Mouse (Mus musculus) hindbrain, embryonic 11.5 days (tissue): ENCODE data around the gene Nrxn1. TPM values are rescaled to one million over a fixed set of nuclear protein-coding genes. Genes with fewer than 3 reads are reported as not detected.

Source experiments
- ATAC-seq: fragments of 200-750 bp; cut with Nextera tagmentation; 2 replicates; pipeline ENCODE4 v1.8.0; 2017; ENCODE audit warnings: mild to moderate bottlenecking, moderate TSS enrichment, moderate library complexity; ENCODE audit not compliant: low FRiP score
- DNase-seq: peaks from one replicate; pipeline ENCODE4 v3.0.0-alpha.2; 2015; ENCODE audit warnings: low spot score
- H3K27ac ChIP-seq: fragments of 300-500 bp; sonication (generic); 2 replicates; pipeline ENCODE4 v1.5.1; 2014; ENCODE audit warnings: mild to moderate bottlenecking, low read depth, low read length
- H3K27me3 ChIP-seq: fragments of 300-500 bp; sonication (generic); 2 replicates; pipeline ENCODE4 v1.6.1; 2014; ENCODE audit warnings: mild to moderate bottlenecking, low read length, moderate library complexity, mixed read lengths; ENCODE audit not compliant: control insufficient read depth, insufficient read depth
- H3K36me3 ChIP-seq: fragments of 300-500 bp; sonication (generic); 2 replicates; pipeline ENCODE4 v1.6.1; 2014; ENCODE audit warnings: mild to moderate bottlenecking, low read length, moderate library complexity, mixed read lengths; ENCODE audit not compliant: control insufficient read depth, insufficient read depth
- H3K4me1 ChIP-seq: fragments of 300-500 bp; sonication (generic); replicated peaks from 2 replicates; pipeline ENCODE4 v1.6.1; 2014; ENCODE audit warnings: low read length, mixed read lengths; ENCODE audit not compliant: control insufficient read depth, insufficient read depth
- H3K4me2 ChIP-seq: fragments of 300-500 bp; sonication (generic); replicated peaks from 2 replicates; pipeline ENCODE4 v1.6.1; 2014; ENCODE audit warnings: mild to moderate bottlenecking, low read depth, low read length
- H3K4me3 ChIP-seq: fragments of 300-500 bp; sonication (generic); 2 replicates; pipeline ENCODE4 v1.5.1; 2014; ENCODE audit warnings: low read depth, low read length
- H3K9ac ChIP-seq: fragments of 300-500 bp; sonication (generic); 2 replicates; pipeline ENCODE4 v1.6.1; 2014; ENCODE audit warnings: low read depth, low read length
- H3K9me3 ChIP-seq: fragments of 300-500 bp; sonication (generic); 2 replicates; pipeline ENCODE4 v1.6.1; 2016; ENCODE audit warnings: low read length; ENCODE audit not compliant: control insufficient read depth
- WGBS: fragments of 180-500 bp; shearing (Covaris S2); extraction: QIAGEN DNeasy Blood & Tissue Kit; methylation state at CpG from one replicate; pipeline ENCODE4 v1.1.7; 2014; 5-methylcytosine and 5-hydroxymethylcytosine counted together
- polyA plus RNA-seq: library from polyadenylated mRNA; unstranded; fragments of >200 nt; fragmentation: Nextera tagmentation; extraction: Ambion mirVana; gene quantifications from 2 replicates; pipeline ENCODE4 v1.2.1, GENCODE M21; 2014

Nrxn1 gene
- polyA plus RNA-seq, 1 experiment from 2014 or later, result 25.0 TPM

- no peak overlapping the region for H3K9ac ChIP-seq
- 91% methylated on average over 4 of the region's 4 CpGs for WGBS
- H3K4me2 ChIP-seq, result no peak overlapping the region
- H3K27ac ChIP-seq, result no peak overlapping the region
- DNase-seq (no peak), ATAC-seq (no peak)
- no peak overlapping the region for H3K4me3 ChIP-seq
- no peaks in the 10 kb centered on the region for H3K27me3 ChIP-seq
- H3K9me3 ChIP-seq, result no peaks in the 10 kb centered on the region
- H3K4me1 ChIP-seq, result no peaks in the 10 kb centered on the region
- no peaks in the 10 kb centered on the region for H3K36me3 ChIP-seq
Observed at GRCm38 (mm10) chr17:90638183-90638727, 454.6 kb downstream of the Nrxn1 start.

GRCm38 (mm10) chr17:90631371-90631770 is 461.5 kb downstream of the Nrxn1 start:
- Histone ChIP-seq H3K4me2 (no peak overlapping the region), H3K27me3 (no peaks in the 10 kb centered on the region), H3K27ac (no peak overlapping the region), H3K9ac (no peak overlapping the region), H3K36me3 (no peaks in the 10 kb centered on the region), H3K4me3 (no peak overlapping the region), H3K9me3 (no peaks in the 10 kb centered on the region), H3K4me1 (no peaks in the 10 kb centered on the region)
- DNase-seq, result no peak
- 40% methylated on average over 2 of the region's 2 CpGs for WGBS
- ATAC-seq, result no peak

- 80% methylated on average over 13 of the region's 13 CpGs for WGBS
- H3K4me1 ChIP-seq, result no peaks in the 10 kb centered on the region
- no peak overlapping the region for H3K27ac ChIP-seq
- H3K36me3 ChIP-seq, result no peaks in the 10 kb centered on the region
- no peak for DNase-seq
- H3K9ac ChIP-seq, result no peak overlapping the region
- H3K4me2 ChIP-seq, result no peak overlapping the region
- no peaks in the 10 kb centered on the region for H3K9me3 ChIP-seq
- ATAC-seq, result 0 out of 2 replicates have a peak, but pooled peaks have one; percentile 3
- H3K27me3 ChIP-seq, result no peaks in the 10 kb centered on the region
- no peak overlapping the region for H3K4me3 ChIP-seq
Observed at GRCm38 (mm10) chr17:90629851-90630250, 463.0 kb downstream of the Nrxn1 start.

GRCm38 (mm10) chr17:90628469-90628868 is 464.4 kb downstream of the Nrxn1 start:
- H3K27me3 ChIP-seq, result no peaks in the 10 kb centered on the region
- H3K27ac ChIP-seq, result no peak overlapping the region
- no peak overlapping the region for H3K9ac ChIP-seq
- peak; percentile 46; the same call in 1 of the 2 replicates for ATAC-seq
- H3K4me2 ChIP-seq, result no peak overlapping the region
- 53% methylated on average over 2 of the region's 2 CpGs for WGBS
- no peak overlapping the region for H3K4me3 ChIP-seq
- H3K36me3 ChIP-seq, result no peaks in the 10 kb centered on the region
- no peaks in the 10 kb centered on the region for H3K9me3 ChIP-seq
- DNase-seq, result peak; percentile 15
- H3K4me1 ChIP-seq, result no peaks in the 10 kb centered on the region

GRCm38 (mm10) chr17:90628004-90628403 is 464.9 kb downstream of the Nrxn1 start:
- WGBS, result 68% methylated on average over 3 of the region's 3 CpGs
- Histone ChIP-seq H3K4me3 (no peak overlapping the region), H3K36me3 (no peaks in the 10 kb centered on the region), H3K4me2 (no peak overlapping the region), H3K4me1 (no peaks in the 10 kb centered on the region), H3K9me3 (no peaks in the 10 kb centered on the region), H3K27ac (no peak overlapping the region), H3K27me3 (no peaks in the 10 kb centered on the region), H3K9ac (no peak overlapping the region)
- DNase-seq, result no peak
- ATAC-seq, result no peak

GRCm38 (mm10) chr17:90627395-90627794 is 465.5 kb downstream of the Nrxn1 start:
- ATAC-seq, result no peak
- H3K4me1 ChIP-seq, result no peaks in the 10 kb centered on the region

GRCm38 (mm10) chr17:90624591-90625266 is 468.1 kb downstream of the Nrxn1 start:
- peak; percentile 67 for ATAC-seq
- Histone ChIP-seq H3K4me3 (no peak overlapping the region), H3K4me2 (no peak overlapping the region), H3K27ac (no peak overlapping the region), H3K27me3 (no peaks in the 10 kb centered on the region), H3K36me3 (no peaks in the 10 kb centered on the region), H3K4me1 (no peaks in the 10 kb centered on the region), H3K9ac (no peak overlapping the region), H3K9me3 (no peaks in the 10 kb centered on the region)
- WGBS, result 18% methylated on average over 1 of the region's 1 CpGs
- no peak for DNase-seq

More at GRCm38 (mm10) chr17:90627395-90627794, 465.5 kb downstream of the Nrxn1 start:
- H3K36me3 ChIP-seq, result no peaks in the 10 kb centered on the region
- no peaks in the 10 kb centered on the region for H3K27me3 ChIP-seq
- no peaks in the 10 kb centered on the region for H3K9me3 ChIP-seq
- no peak overlapping the region for H3K9ac ChIP-seq
- no peak overlapping the region for H3K27ac ChIP-seq
- no peak for DNase-seq
- WGBS, result 79% methylated on average over 3 of the region's 3 CpGs
- no peak overlapping the region for H3K4me2 ChIP-seq
- H3K4me3 ChIP-seq, result no peak overlapping the region

- no peak overlapping the region for H3K9ac ChIP-seq
- no peaks in the 10 kb centered on the region for H3K36me3 ChIP-seq
- H3K27ac ChIP-seq, result no peak overlapping the region
- H3K9me3 ChIP-seq, result no peaks in the 10 kb centered on the region
- no peak overlapping the region for H3K4me3 ChIP-seq
- no peak for DNase-seq
- no peak overlapping the region for H3K4me2 ChIP-seq
- 95% methylated on average over 4 of the region's 4 CpGs for WGBS
- H3K27me3 ChIP-seq, result no peaks in the 10 kb centered on the region
- H3K4me1 ChIP-seq, result no peaks in the 10 kb centered on the region
- ATAC-seq, result no peak
Observed at GRCm38 (mm10) chr17:90621828-90622227, 471.0 kb downstream of the Nrxn1 start.

- Histone ChIP-seq H3K4me2 (no peak overlapping the region), H3K4me3 (no peak overlapping the region), H3K9ac (no peak overlapping the region), H3K27ac (no peak overlapping the region), H3K4me1 (no peaks in the 10 kb centered on the region), H3K9me3 (no peaks in the 10 kb centered on the region), H3K27me3 (no peaks in the 10 kb centered on the region), H3K36me3 (no peaks in the 10 kb centered on the region)
- WGBS, result 83% methylated on average over 3 of the region's 3 CpGs
- DNase-seq (no peak), ATAC-seq (no peak)
Observed at GRCm38 (mm10) chr17:90615019-90615418, 477.9 kb downstream of the Nrxn1 start.
